Mouse (Mus musculus) myocyte (in vitro differentiated cells): ENCODE measurements at regions not wholly inside any gene's neighbourhood (a gene's known extent, or its start where the extent isn't known, plus 50 kb on each side); places are given as distances from the start of the nearest gene placed in this dataset.

Experiments used
- H3K27me3 ChIP-seq: one replicate; pipeline ENCODE4 v1.6.1; 2011; ENCODE audit not compliant: control insufficient read depth, insufficient read depth, insufficient read length
- H3K36me3 ChIP-seq: one replicate; pipeline ENCODE4 v1.6.1; 2011; ENCODE audit not compliant: control insufficient read depth, insufficient read depth
- H3K4me2 ChIP-seq: one replicate; pipeline ENCODE4 v1.6.1; 2011; ENCODE audit warnings: low read depth, control low read depth
- H3K4me3 ChIP-seq: one replicate; pipeline ENCODE4 v1.5.1; 2011; ENCODE audit warnings: mild to moderate bottlenecking, control low read depth, moderate library complexity
- H3K79me2 ChIP-seq: one replicate; pipeline ENCODE4 v1.6.1; 2011; ENCODE audit not compliant: control insufficient read depth, insufficient read depth
- H3ac ChIP-seq: one replicate; pipeline ENCODE4 v1.6.1; 2011; ENCODE audit not compliant: control insufficient read depth, insufficient read length
- CEBPB ChIP-seq: IDR thresholded peaks from 2 replicates; pipeline ENCODE4 v1.6.1; 2011; ENCODE audit warnings: mild to moderate bottlenecking, moderate library complexity; ENCODE audit not compliant: poor library complexity, insufficient read depth, severe bottlenecking
- E2F4 ChIP-seq: IDR thresholded peaks from one replicate; pipeline ENCODE4 v1.6.1; 2011; ENCODE audit warnings: mild to moderate bottlenecking, control low read depth, moderate library complexity; ENCODE audit not compliant: insufficient read depth
- MAX ChIP-seq: IDR thresholded peaks from one replicate; pipeline ENCODE4 v1.6.1; 2011; ENCODE audit warnings: low read depth, mild to moderate bottlenecking, control low read depth
- MYOD1 ChIP-seq, 3 experiments: IDR thresholded peaks; one replicate each; pipeline ENCODE4 v1.6.1; 2011; ENCODE audit warnings: control low read depth in 2 of 3, low read depth in 2 of 3, mild to moderate bottlenecking in 2 of 3, moderate library complexity in 1 of 3; ENCODE audit not compliant: insufficient read length in 2 of 3, control insufficient read depth in 1 of 3
- MYOG ChIP-seq, 3 experiments: IDR thresholded peaks; one replicate each; pipeline ENCODE4 v1.6.1; 2011; ENCODE audit warnings: control low read depth in 2 of 3, low read depth in 2 of 3, mild to moderate bottlenecking in 2 of 3; ENCODE audit not compliant: insufficient read length in 2 of 3, control insufficient read depth in 1 of 3, insufficient read depth in 1 of 3
- POLR2A ChIP-seq: IDR thresholded peaks from one replicate; pipeline ENCODE4 v1.6.1; 2011; ENCODE audit warnings: low read depth, mild to moderate bottlenecking, control low read depth, moderate library complexity; ENCODE audit not compliant: insufficient read length
- POLR2AphosphoS2 ChIP-seq: IDR thresholded peaks from one replicate; pipeline ENCODE4 v1.6.1; 2011; ENCODE audit warnings: low read depth, control low read depth; ENCODE audit not compliant: insufficient read length
- REST ChIP-seq: IDR thresholded peaks from one replicate; pipeline ENCODE4 v1.6.1; 2011; ENCODE audit warnings: mild to moderate bottlenecking, control low read depth, moderate library complexity; ENCODE audit not compliant: insufficient read depth, insufficient read length
- SRF ChIP-seq: IDR thresholded peaks from one replicate; pipeline ENCODE4 v1.6.1; 2011; ENCODE audit warnings: low read depth; ENCODE audit not compliant: control insufficient read depth, insufficient read length
- TCF12 ChIP-seq: IDR thresholded peaks from one replicate; pipeline ENCODE4 v1.6.1; 2011; ENCODE audit warnings: mild to moderate bottlenecking, control low read depth; ENCODE audit not compliant: poor library complexity, insufficient read depth, severe bottlenecking
- TCF3 ChIP-seq: IDR thresholded peaks from one replicate; pipeline ENCODE4 v1.6.1; 2011; ENCODE audit warnings: low read depth, control low read depth; ENCODE audit not compliant: insufficient read length
- USF1 ChIP-seq: IDR thresholded peaks from one replicate; pipeline ENCODE4 v1.6.1; 2011; ENCODE audit warnings: low read depth, mild to moderate bottlenecking, control low read depth, moderate library complexity

GRCm38 (mm10) chr9:50141176-50141575 is 203.6 kb downstream of the Rpl10-ps3 start:
- no peak overlapping the region for H3ac ChIP-seq
- no peaks in the 10 kb centered on the region for H3K27me3 ChIP-seq
- no peaks in the 10 kb centered on the region for H3K79me2 ChIP-seq
- H3K4me2 ChIP-seq: no peak overlapping the region
- no peak overlapping the region for H3K4me3 ChIP-seq
- TF ChIP-seq USF1 (no peak), REST (no peak), MAX (no peak), POLR2A (no peak), MYOD1 (IDR thresholded peaks at IDR 0.05; ENCODE audit: control insufficient read depth in 1 of 3, insufficient read length in 2 of 3, low read depth in 2 of 3) (no peak), TCF3 (no peak), CEBPB (no peak), TCF12 (no peak), MYOG (IDR thresholded peaks at IDR 0.05; ENCODE audit: control insufficient read depth in 1 of 3, insufficient read depth in 1 of 3, insufficient read length in 2 of 3, low read depth in 2 of 3) (no peak), POLR2AphosphoS2 (no peak), E2F4 (no peak), SRF (no peak)
- H3K36me3 ChIP-seq: no peaks in the 10 kb centered on the region

DNA sequence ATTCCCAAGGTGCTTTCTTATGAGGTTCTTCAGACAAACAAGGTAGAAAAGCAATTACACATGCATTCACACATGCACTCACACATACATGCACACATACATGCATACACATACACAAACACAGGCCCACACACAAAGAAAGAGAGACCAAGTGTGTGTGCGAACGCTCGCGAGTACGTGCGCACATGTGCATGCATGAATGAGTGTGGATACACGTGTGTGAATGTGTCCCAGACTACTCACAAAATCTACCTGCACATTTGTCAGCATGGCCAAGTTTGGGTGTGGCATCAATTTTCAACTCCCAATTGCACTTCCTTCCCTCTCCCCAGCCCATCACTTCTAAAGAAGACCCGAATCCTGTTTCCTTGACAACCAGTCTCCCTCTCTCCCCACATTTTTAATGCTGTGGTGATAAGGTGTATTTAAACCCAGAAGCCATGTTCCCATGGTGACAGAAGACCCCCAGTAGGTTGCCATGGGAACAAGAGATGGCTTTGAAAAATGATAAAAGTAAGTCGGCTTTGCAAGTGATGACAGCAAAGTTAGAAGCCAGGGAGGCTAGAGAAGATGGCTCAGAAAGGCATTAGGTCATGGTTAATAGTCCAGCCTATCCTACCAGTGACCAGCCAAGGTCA is 206.3 kb downstream of the Rpl10-ps3 start:
- H3K27me3 ChIP-seq: no peaks in the 10 kb centered on the region
- H3K4me3 ChIP-seq: no peak overlapping the region
- no peaks in the 10 kb centered on the region for H3K36me3 ChIP-seq
- H3K79me2 ChIP-seq: no peaks in the 10 kb centered on the region
- TF ChIP-seq MYOG (IDR thresholded peaks at IDR 0.05; ENCODE audit: control insufficient read depth in 1 of 3, insufficient read depth in 1 of 3, insufficient read length in 2 of 3, low read depth in 2 of 3) (no peak), POLR2A (no peak), SRF (no peak)
- H3K4me2 ChIP-seq: no peak overlapping the region
- no peak overlapping the region for H3ac ChIP-seq

DNA sequence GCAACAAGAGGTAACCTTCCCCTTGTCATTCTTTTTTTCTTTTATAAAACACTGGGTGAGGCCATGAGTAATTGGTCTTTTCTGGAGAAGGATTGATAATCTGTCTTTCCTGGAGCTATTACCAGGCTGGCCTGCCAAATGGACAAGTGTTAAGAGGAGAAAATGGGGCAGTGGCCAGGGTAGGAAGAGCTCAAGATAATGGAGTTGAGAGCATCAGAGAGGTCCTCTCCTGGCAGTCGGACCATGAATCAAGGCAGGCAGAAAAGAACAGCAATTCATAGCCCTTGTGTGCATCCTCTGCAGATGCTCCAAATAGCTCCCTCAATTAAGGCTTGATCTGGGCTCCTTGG is 208.2 kb downstream of the Rpl10-ps3 start:
- H3K79me2 ChIP-seq: no peaks in the 10 kb centered on the region
- H3K4me3 ChIP-seq: no peak overlapping the region
- TF ChIP-seq SRF (no peak), MYOD1 (IDR thresholded peaks at IDR 0.05; ENCODE audit: control insufficient read depth in 1 of 3, insufficient read length in 2 of 3, low read depth in 2 of 3) (no peak), E2F4 (no peak), MAX (no peak), CEBPB (no peak), TCF3 (no peak), POLR2A (no peak), POLR2AphosphoS2 (no peak), TCF12 (no peak), MYOG (IDR thresholded peaks at IDR 0.05; ENCODE audit: control insufficient read depth in 1 of 3, insufficient read depth in 1 of 3, insufficient read length in 2 of 3, low read depth in 2 of 3) (no peak), USF1 (no peak), REST (no peak)

DNA sequence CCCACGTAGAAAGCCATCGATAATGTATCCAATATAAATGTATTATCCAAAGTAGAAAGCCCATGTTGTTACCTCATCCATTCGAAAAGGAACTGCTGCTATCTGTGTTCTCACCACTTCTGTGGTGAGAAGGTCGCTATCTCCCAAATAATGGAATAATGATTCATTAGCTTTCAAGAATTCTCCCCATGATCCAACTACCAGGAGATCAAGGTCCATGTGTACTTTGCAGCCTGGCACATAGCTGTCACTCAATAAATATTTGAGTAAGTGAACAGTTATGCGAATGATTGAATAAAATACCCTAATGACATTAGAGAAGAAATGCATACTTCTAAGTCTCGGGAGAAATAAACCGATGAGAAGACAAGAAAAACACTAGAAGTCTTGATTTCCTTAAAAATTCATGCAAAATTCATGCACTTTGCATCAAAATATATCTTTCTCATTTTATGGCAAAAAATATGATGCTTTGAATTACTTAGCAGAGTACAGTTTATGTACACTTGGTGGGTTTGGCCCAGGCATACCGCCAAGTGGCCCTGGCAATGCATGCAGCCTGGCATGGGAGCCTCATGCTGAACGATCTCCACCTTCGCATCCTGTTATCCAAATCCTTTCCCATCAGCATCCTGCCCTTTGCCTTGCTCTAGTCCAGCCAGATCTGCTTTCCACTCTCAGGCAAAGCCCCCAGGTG is 208.7 kb downstream of the Rpl10-ps3 start:
- no peak for TF ChIP-seq REST
- TF ChIP-seq SRF: no peak
- no peak for TF ChIP-seq POLR2A
- TF ChIP-seq TCF12: no peak
- TF ChIP-seq USF1: no peak
- TF ChIP-seq POLR2AphosphoS2: no peak
- TF ChIP-seq CEBPB: no peak
- no peak for TF ChIP-seq TCF3
- no peak for TF ChIP-seq MYOD1 (IDR thresholded peaks at IDR 0.05; ENCODE audit: control insufficient read depth in 1 of 3, insufficient read length in 2 of 3, low read depth in 2 of 3)
- H3ac ChIP-seq: no peak overlapping the region
- no peaks in the 10 kb centered on the region for H3K79me2 ChIP-seq
- H3K4me2 ChIP-seq: no peak overlapping the region
- no peaks in the 10 kb centered on the region for H3K27me3 ChIP-seq
- no peaks in the 10 kb centered on the region for H3K36me3 ChIP-seq
- H3K4me3 ChIP-seq: no peak overlapping the region

More for the DNA sequence above, 208.2 kb downstream of the Rpl10-ps3 start:
- H3K36me3 ChIP-seq: no peaks in the 10 kb centered on the region
- H3K27me3 ChIP-seq: no peaks in the 10 kb centered on the region
- H3ac ChIP-seq: no peak overlapping the region
- no peak overlapping the region for H3K4me2 ChIP-seq

GRCm38 (mm10) chr9:50124241-50124640 is 220.5 kb downstream of the Rpl10-ps3 start:
- TF ChIP-seq MAX (no peak), CEBPB (no peak), E2F4 (no peak), TCF3 (no peak), MYOG (IDR thresholded peaks at IDR 0.05; ENCODE audit: control insufficient read depth in 1 of 3, insufficient read depth in 1 of 3, insufficient read length in 2 of 3, low read depth in 2 of 3) (no peak), MYOD1 (IDR thresholded peaks at IDR 0.05; ENCODE audit: control insufficient read depth in 1 of 3, insufficient read length in 2 of 3, low read depth in 2 of 3) (no peak), SRF (no peak), POLR2AphosphoS2 (no peak), REST (no peak), USF1 (no peak), TCF12 (no peak), POLR2A (no peak)
- Histone ChIP-seq H3K36me3 (no peaks in the 10 kb centered on the region), H3K4me3 (no peak overlapping the region), H3K4me2 (no peak overlapping the region), H3K27me3 (no peaks in the 10 kb centered on the region), H3ac (no peak overlapping the region), H3K79me2 (no peaks in the 10 kb centered on the region)
